In the genomic region with DNA sequence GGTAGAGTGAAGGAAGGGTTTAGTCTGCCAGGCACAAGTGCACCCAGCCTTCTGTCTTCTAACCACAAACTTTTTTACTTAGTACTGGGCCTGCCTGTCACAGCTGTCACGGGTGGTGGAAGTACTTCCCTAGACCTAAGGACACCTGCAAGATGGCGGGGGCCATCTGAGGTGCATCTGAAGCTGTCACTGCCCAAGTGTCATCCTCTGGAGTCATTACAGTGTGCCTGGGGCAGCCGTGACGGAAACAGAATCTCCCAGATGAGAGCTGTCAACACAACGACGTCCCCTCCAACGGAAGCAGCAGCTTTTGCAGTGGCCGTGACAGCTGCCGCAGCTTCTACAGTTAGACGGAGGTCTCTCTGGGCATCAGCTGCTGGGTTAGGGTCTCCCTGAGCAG, we compare ENCODE assay signal across 14 mouse cellular contexts. TPM values are rescaled to one million over a fixed set of nuclear protein-coding genes. Genes with fewer than 3 reads are reported as not detected.
DNase-seq lines count a peak whose midpoint lies in the region; ATAC-seq and TF ChIP-seq lines count a peak whose summit lies in the region.
"Had no signal": no experiment of that assay in that cellular context is flagged by ENCODE, and none has a peak within 500 bp of the region (broad histone marks: within the 10 kb centered on the region; RNA-seq: fewer than 3 reads in every experiment).

No protein-coding gene starts in this region.

- no peak overlapping the region for H3K4me3 ChIP-seq in heart, embryonic 12.5 days
- no peak overlapping the region for H3K4me3 ChIP-seq in stomach, embryonic 16.5 days (replicated peaks; ENCODE audit: low read length)
- no peak overlapping the region for H3K4me3 ChIP-seq in stomach, postnatal 0 days (ENCODE audit: low read depth, low read length)
- no peak overlapping the region for H3K4me3 ChIP-seq in midbrain, embryonic 10.5 days
- H3K4me3 ChIP-seq: liver, embryonic 13.5 days; neural tube, embryonic 13.5 days had no signal

- no peaks in the 10 kb centered on the region; the same call in 1 of the 2 replicates for H3K9me3 ChIP-seq in heart, embryonic 12.5 days (replicated peaks)
- no peaks in the 10 kb centered on the region for H3K9me3 ChIP-seq in stomach, embryonic 16.5 days (replicated peaks; ENCODE audit: control insufficient read depth, low read length)
- no peaks in the 10 kb centered on the region for H3K9me3 ChIP-seq in stomach, postnatal 0 days (ENCODE audit: control insufficient read depth, low read length)
- no peaks in the 10 kb centered on the region for H3K9me3 ChIP-seq in midbrain, embryonic 10.5 days (replicated peaks)
- H3K9me3 ChIP-seq: liver, embryonic 13.5 days; neural tube, embryonic 13.5 days had no signal

- peaks cover 53% of the 10 kb centered on the region for H3K4me1 ChIP-seq in heart, embryonic 12.5 days (replicated peaks)
- peaks cover 16% of the 10 kb centered on the region for H3K4me1 ChIP-seq in stomach, embryonic 16.5 days (ENCODE audit: control insufficient read depth, insufficient read depth, low read length)
- H3K4me1 ChIP-seq in stomach, postnatal 0 days (replicated peaks; ENCODE audit: control insufficient read depth, insufficient read depth): no peaks in the 10 kb centered on the region
- H3K4me1 ChIP-seq in midbrain, embryonic 10.5 days: no peaks in the 10 kb centered on the region

- intact Hi-C loops in heart, postnatal 25 days (cut with DNase I): no loop called here

- no peak for ATAC-seq in heart, embryonic 12.5 days (ENCODE audit: insufficient number of reproducible peaks, low FRiP score)
- ATAC-seq in stomach, embryonic 16.5 days (ENCODE audit: insufficient read depth, low FRiP score): no peak
- no peak for ATAC-seq in stomach, postnatal 0 days (ENCODE audit: low FRiP score, low TSS enrichment)
- ATAC-seq: forebrain, embryonic 14.5 days had no signal

- no peak for DNase-seq in heart, postnatal 25 days (ENCODE audit: low spot score)
- no peak for DNase-seq in stomach, postnatal 0 days (ENCODE audit: low spot score)
- DNase-seq in naive thymus-derived CD4-positive, alpha-beta T cell, adult 2 months (ENCODE audit: low read depth): peak; percentile 69
- DNase-seq in adrenal gland, adult 18-20 months (ENCODE audit: low spot score in 2 of 2): no peak
- DNase-seq in cerebellum, postnatal 36 days: no peak
- DNase-seq in midbrain, embryonic 10.5 days (ENCODE audit: low spot score): no peak
- DNase-seq: embryo, embryonic 11 days; kidney, adult 2 months; liver, embryonic 13.5 days; right cerebral cortex, postnatal 25 days had no signal

- no peak overlapping the region; the same call in 1 of the 2 replicates for H3K9ac ChIP-seq in heart, embryonic 12.5 days
- H3K9ac ChIP-seq in stomach, embryonic 16.5 days (ENCODE audit: low read length): 0 out of 2 replicates have a peak overlapping the region, but pooled peaks have one; percentile 0
- H3K9ac ChIP-seq in stomach, postnatal 0 days (ENCODE audit: low read length): no peak overlapping the region
- H3K9ac ChIP-seq: liver, embryonic 13.5 days; neural tube, embryonic 13.5 days had no signal

- H3K27ac ChIP-seq in heart, embryonic 12.5 days (ENCODE audit: poor library complexity, severe bottlenecking): no peak overlapping the region
- H3K27ac ChIP-seq in stomach, embryonic 16.5 days (ENCODE audit: low read length): no peak overlapping the region
- H3K27ac ChIP-seq in stomach, postnatal 0 days (replicated peaks): no peak overlapping the region
- H3K27ac ChIP-seq in midbrain, embryonic 10.5 days (replicated peaks): no peak overlapping the region
- H3K27ac ChIP-seq: liver, embryonic 13.5 days; neural tube, embryonic 13.5 days had no signal

- no peak for TF ChIP-seq CTCF in stomach, postnatal 0 days (IDR thresholded peaks at IDR 0.05; ENCODE audit: low read depth)

- WGBS in heart, embryonic 12.5 days: 24% methylated on average over 10 of the region's 10 CpGs
- WGBS in stomach, embryonic 16.5 days: 54% methylated on average over 10 of the region's 10 CpGs
- WGBS in stomach, postnatal 0 days: 52% methylated on average over 10 of the region's 10 CpGs
- 86% methylated on average over 10 of the region's 10 CpGs for WGBS in midbrain, embryonic 10.5 days

- TF ChIP-seq EP300 in stomach, postnatal 0 days (optimal IDR thresholded peaks at IDR 0.05): no peak

- no peaks in the 10 kb centered on the region for H3K27me3 ChIP-seq in heart, embryonic 12.5 days (replicated peaks)
- H3K27me3 ChIP-seq in stomach, embryonic 16.5 days (ENCODE audit: control insufficient read depth, insufficient read depth, low read length): no peaks in the 10 kb centered on the region
- H3K27me3 ChIP-seq in stomach, postnatal 0 days (ENCODE audit: control insufficient read depth, insufficient read depth, low read length): no peaks in the 10 kb centered on the region
- H3K27me3 ChIP-seq in midbrain, embryonic 10.5 days (ENCODE audit: low read depth, poor library complexity, severe bottlenecking): no peaks in the 10 kb centered on the region
- H3K27me3 ChIP-seq: liver, embryonic 13.5 days; neural tube, embryonic 13.5 days had no signal

- H3K4me2 ChIP-seq in heart, embryonic 12.5 days: peak overlapping the region; percentile 11; the same call in 1 of the 2 replicates
- H3K4me2 ChIP-seq in stomach, embryonic 16.5 days (ENCODE audit: low read depth, low read length): no peak overlapping the region
- no peak overlapping the region for H3K4me2 ChIP-seq in stomach, postnatal 0 days (replicated peaks; ENCODE audit: low read depth)
- H3K4me2 ChIP-seq: liver, embryonic 13.5 days; neural tube, embryonic 13.5 days had no signal

- no peaks in the 10 kb centered on the region for H3K36me3 ChIP-seq in heart, embryonic 12.5 days
- no peaks in the 10 kb centered on the region for H3K36me3 ChIP-seq in stomach, embryonic 16.5 days (ENCODE audit: control insufficient read depth, insufficient read depth, low read length)
- H3K36me3 ChIP-seq in stomach, postnatal 0 days (ENCODE audit: control insufficient read depth, insufficient read depth, low read length): no peaks in the 10 kb centered on the region
- H3K36me3 ChIP-seq in midbrain, embryonic 10.5 days: no peaks in the 10 kb centered on the region
- H3K36me3 ChIP-seq: liver, embryonic 13.5 days; neural tube, embryonic 13.5 days had no signal

RNA-seq across cellular contexts. Expression of gene Jdp2, which starts 53.1 kb away (rescaled TPM):
- 0.56 and 0.90 TPM in 2 replicates for polyA plus RNA-seq in heart, embryonic 12.5 days (2016; fragmentation: Nextera tagmentation; extraction: Ambion mirVana)
- 1 to 10 TPM; 8.8 to 9.2 TPM for total RNA-seq in heart, postnatal 25 days (2021)
- 0.29 and 0.80 TPM in 2 replicates for polyA plus RNA-seq in stomach, embryonic 16.5 days (2015; fragmentation: Nextera tagmentation; extraction: Ambion mirVana)
- 0.63 and 0.65 TPM in 2 replicates for polyA plus RNA-seq in stomach, postnatal 0 days (2015; fragmentation: Nextera tagmentation; extraction: Ambion mirVana)
- total RNA-seq in adrenal gland, adult 18-20 months (2021): 10 to 100 TPM; 18.4 to 23.4 TPM
- polyA plus RNA-seq in midbrain, embryonic 10.5 days (2016; fragmentation: Nextera tagmentation; extraction: Ambion mirVana): 0.49 TPM in 1 of 2 replicates, not detected in the other
